Mouse (Mus musculus): ENCODE measurements around the gene Usp40. TPM values are rescaled to one million over a fixed set of nuclear protein-coding genes. Genes with fewer than 3 reads are reported as not detected.
A peak's percentile ranks its signal among the peaks of the same experiment; 100 is the strongest.

Gene Usp40
- polyA plus RNA-seq, 1 experiment: 4.6 TPM

- WGBS: 64% methylated on average over 4 of the region's 4 CpGs
- no peak overlapping the region for H3K4me3 ChIP-seq (replicated peaks; ENCODE audit: control insufficient read depth, low read depth, low read length)
- TF ChIP-seq CTCF (IDR thresholded peaks at IDR 0.05; ENCODE audit: control insufficient read depth, insufficient read depth, low read length): no peak
- TF ChIP-seq POLR2A (IDR thresholded peaks at IDR 0.05; ENCODE audit: borderline replicate concordance, control insufficient read depth, low read depth, low read length): no peak
- H3K4me1 ChIP-seq (ENCODE audit: control insufficient read depth, insufficient read depth, low read length): peaks cover 6% of the 10 kb centered on the region
- peak overlapping the region; percentile 60 for H3K27ac ChIP-seq (ENCODE audit: control insufficient read depth, insufficient read depth, low read depth, low read length, poor library complexity)
These were observed 47.6 kb downstream of the Usp40 start for GRCm38 (mm10) chr1:87960752-87961151.

GRCm38 (mm10) chr1:87959998-87960431 lies 48.3 kb downstream of the Usp40 start:
- no peak overlapping the region for H3K4me3 ChIP-seq (replicated peaks; ENCODE audit: control insufficient read depth, low read depth, low read length)
- 2% methylated on average over 4 of the region's 4 CpGs for WGBS
- peaks cover 6% of the 10 kb centered on the region for H3K4me1 ChIP-seq (ENCODE audit: control insufficient read depth, insufficient read depth, low read length)
- TF ChIP-seq CTCF (IDR thresholded peaks at IDR 0.05; ENCODE audit: control insufficient read depth, insufficient read depth, low read length): peak; percentile 5; the same call in 1 of the 2 replicates
- peak; percentile 44; the same call in 1 of the 2 replicates for TF ChIP-seq POLR2A (IDR thresholded peaks at IDR 0.05; ENCODE audit: borderline replicate concordance, control insufficient read depth, low read depth, low read length)
- H3K27ac ChIP-seq (ENCODE audit: control insufficient read depth, insufficient read depth, low read depth, low read length, poor library complexity): peak overlapping the region; percentile 59

DNA sequence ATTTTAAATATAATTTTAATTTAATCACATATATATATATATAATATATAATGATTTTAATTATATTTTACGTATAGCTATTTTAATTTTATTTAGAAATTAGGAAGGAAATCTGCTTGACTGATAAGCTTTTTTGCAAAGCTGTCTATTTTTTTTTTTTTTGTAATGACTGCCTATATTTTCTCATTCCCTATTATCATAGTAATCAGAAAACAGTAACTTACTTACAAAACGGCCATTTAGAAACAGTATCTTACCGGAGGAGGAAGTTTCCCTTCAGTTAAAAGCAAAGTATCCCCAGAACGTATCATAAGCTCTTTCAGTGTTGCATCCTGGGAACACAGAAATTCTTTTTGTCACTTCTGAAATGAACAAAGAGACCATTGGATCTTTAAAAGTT lies 48.8 kb downstream of the Usp40 start:
- H3K4me1 ChIP-seq (ENCODE audit: control insufficient read depth, insufficient read depth, low read length): peaks cover 6% of the 10 kb centered on the region
- TF ChIP-seq POLR2A (IDR thresholded peaks at IDR 0.05; ENCODE audit: borderline replicate concordance, control insufficient read depth, low read depth, low read length) (no peak), CTCF (IDR thresholded peaks at IDR 0.05; ENCODE audit: control insufficient read depth, insufficient read depth, low read length) (no peak)
- WGBS: 16% methylated on average over 4 of the region's 4 CpGs

DNA sequence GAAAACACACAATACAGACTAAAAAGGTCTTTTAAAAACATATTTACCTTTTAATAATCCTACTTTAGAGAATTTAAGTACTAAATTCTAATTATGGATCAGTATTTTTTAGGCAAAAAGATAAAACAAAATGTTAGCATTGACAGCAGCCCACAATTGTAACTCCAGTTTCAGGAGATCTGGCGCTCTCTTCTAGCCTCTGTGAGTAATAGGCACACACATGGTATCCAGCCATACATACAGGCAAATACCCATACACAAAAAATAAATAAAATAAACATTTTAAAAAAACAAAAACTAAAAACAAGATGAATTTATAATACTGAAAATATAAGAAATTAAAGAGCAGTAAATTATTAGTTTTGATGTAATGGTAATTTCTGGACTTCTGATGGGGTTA lies 49.4 kb downstream of the Usp40 start:
- Histone ChIP-seq H3K4me1 (ENCODE audit: control insufficient read depth, insufficient read depth, low read length) (peaks cover 6% of the 10 kb centered on the region), H3K27ac (ENCODE audit: control insufficient read depth, insufficient read depth, low read depth, low read length, poor library complexity) (no peak overlapping the region)

More for the DNA sequence above, 48.8 kb downstream of the Usp40 start:
- no peak overlapping the region for H3K4me3 ChIP-seq (replicated peaks; ENCODE audit: control insufficient read depth, low read depth, low read length)
- H3K27ac ChIP-seq (ENCODE audit: control insufficient read depth, insufficient read depth, low read depth, low read length, poor library complexity): no peak overlapping the region

GRCm38 (mm10) chr1:87953073-87953472 lies 55.3 kb downstream of the Usp40 start:
- Histone ChIP-seq H3K27ac (ENCODE audit: control insufficient read depth, insufficient read depth, low read depth, low read length, poor library complexity) (no peak overlapping the region), H3K4me1 (ENCODE audit: control insufficient read depth, insufficient read depth, low read length) (no peaks in the 10 kb centered on the region), H3K4me3 (replicated peaks; ENCODE audit: control insufficient read depth, low read depth, low read length) (no peak overlapping the region)
- WGBS: 69% methylated on average over 3 of the region's 3 CpGs
- TF ChIP-seq CTCF (IDR thresholded peaks at IDR 0.05; ENCODE audit: control insufficient read depth, insufficient read depth, low read length): no peak
- no peak for TF ChIP-seq POLR2A (IDR thresholded peaks at IDR 0.05; ENCODE audit: borderline replicate concordance, control insufficient read depth, low read depth, low read length)

More for the DNA sequence above, 49.4 kb downstream of the Usp40 start:
- TF ChIP-seq POLR2A (IDR thresholded peaks at IDR 0.05; ENCODE audit: borderline replicate concordance, control insufficient read depth, low read depth, low read length) (no peak), CTCF (IDR thresholded peaks at IDR 0.05; ENCODE audit: control insufficient read depth, insufficient read depth, low read length) (no peak)
- 95% methylated on average over 1 of the region's 1 CpGs for WGBS
- no peak overlapping the region for H3K4me3 ChIP-seq (replicated peaks; ENCODE audit: control insufficient read depth, low read depth, low read length)

- Histone ChIP-seq H3K4me3 (replicated peaks; ENCODE audit: control insufficient read depth, low read depth, low read length) (no peak overlapping the region), H3K27ac (ENCODE audit: control insufficient read depth, insufficient read depth, low read depth, low read length, poor library complexity) (no peak overlapping the region), H3K4me1 (ENCODE audit: control insufficient read depth, insufficient read depth, low read length) (peaks cover 1% of the 10 kb centered on the region; the same call in 1 of the 2 replicates)
- 91% methylated on average over 3 of the region's 3 CpGs for WGBS
- TF ChIP-seq POLR2A (IDR thresholded peaks at IDR 0.05; ENCODE audit: borderline replicate concordance, control insufficient read depth, low read depth, low read length): no peak
These were observed 56.7 kb downstream of the Usp40 start for GRCm38 (mm10) chr1:87951641-87952040.

DNA sequence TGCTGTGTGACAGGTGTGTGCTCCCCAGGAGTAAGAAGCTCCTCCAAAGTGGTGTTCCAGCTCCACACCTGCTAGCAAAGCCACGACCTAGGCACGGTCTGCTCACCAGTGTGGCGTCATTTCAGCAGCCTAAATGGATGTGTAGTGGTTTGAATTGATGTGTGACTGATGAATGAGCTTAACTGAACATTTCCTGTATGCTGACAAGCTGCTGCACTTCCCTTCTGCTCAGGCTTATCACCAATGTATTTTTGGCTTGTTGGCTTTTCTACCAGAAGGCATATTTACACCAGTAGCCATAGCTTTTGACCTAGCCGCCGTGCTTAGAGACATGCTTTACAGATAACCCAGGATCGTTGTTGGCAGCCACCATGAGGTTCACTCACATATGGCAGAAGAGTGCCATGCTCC lies 60.7 kb downstream of the Usp40 start:
- Histone ChIP-seq H3K4me1 (ENCODE audit: control insufficient read depth, insufficient read depth, low read length) (peaks cover 1% of the 10 kb centered on the region; the same call in 1 of the 2 replicates), H3K4me3 (replicated peaks; ENCODE audit: control insufficient read depth, low read depth, low read length) (no peak overlapping the region), H3K27ac (ENCODE audit: control insufficient read depth, insufficient read depth, low read depth, low read length, poor library complexity) (no peak overlapping the region)
- 17% methylated on average over 6 of the region's 6 CpGs for WGBS
- TF ChIP-seq POLR2A (IDR thresholded peaks at IDR 0.05; ENCODE audit: borderline replicate concordance, control insufficient read depth, low read depth, low read length): no peak
- no peak for TF ChIP-seq CTCF (IDR thresholded peaks at IDR 0.05; ENCODE audit: control insufficient read depth, insufficient read depth, low read length)

DNA sequence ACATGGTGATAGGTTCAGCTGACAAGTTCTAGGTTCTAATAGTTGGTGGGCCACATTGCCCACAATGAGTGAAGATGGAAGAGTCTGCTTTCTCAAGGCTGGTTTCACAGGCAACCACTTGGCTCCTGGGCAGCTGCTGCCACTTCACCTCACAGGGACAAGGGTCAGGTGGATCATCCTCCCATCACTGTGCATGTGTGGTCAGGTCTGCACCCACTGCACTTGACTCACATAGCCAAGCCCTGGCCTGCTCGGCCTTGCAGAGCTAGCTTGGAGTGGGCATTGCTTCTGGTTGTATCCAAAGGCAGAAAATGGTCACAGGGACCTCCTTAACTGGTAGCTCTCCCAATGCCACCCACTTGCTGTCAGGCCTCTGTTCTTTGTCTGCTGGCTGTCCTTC lies 66.6 kb downstream of the Usp40 start:
- TF ChIP-seq POLR2A (IDR thresholded peaks at IDR 0.05; ENCODE audit: borderline replicate concordance, control insufficient read depth, low read depth, low read length) (no peak), CTCF (IDR thresholded peaks at IDR 0.05; ENCODE audit: control insufficient read depth, insufficient read depth, low read length) (no peak)
- 68% methylated on average over 1 of the region's 1 CpGs for WGBS
- Histone ChIP-seq H3K4me1 (ENCODE audit: control insufficient read depth, insufficient read depth, low read length) (no peaks in the 10 kb centered on the region; the same call in 1 of the 2 replicates), H3K4me3 (replicated peaks; ENCODE audit: control insufficient read depth, low read depth, low read length) (no peak overlapping the region), H3K27ac (ENCODE audit: control insufficient read depth, insufficient read depth, low read depth, low read length, poor library complexity) (no peak overlapping the region)

DNA sequence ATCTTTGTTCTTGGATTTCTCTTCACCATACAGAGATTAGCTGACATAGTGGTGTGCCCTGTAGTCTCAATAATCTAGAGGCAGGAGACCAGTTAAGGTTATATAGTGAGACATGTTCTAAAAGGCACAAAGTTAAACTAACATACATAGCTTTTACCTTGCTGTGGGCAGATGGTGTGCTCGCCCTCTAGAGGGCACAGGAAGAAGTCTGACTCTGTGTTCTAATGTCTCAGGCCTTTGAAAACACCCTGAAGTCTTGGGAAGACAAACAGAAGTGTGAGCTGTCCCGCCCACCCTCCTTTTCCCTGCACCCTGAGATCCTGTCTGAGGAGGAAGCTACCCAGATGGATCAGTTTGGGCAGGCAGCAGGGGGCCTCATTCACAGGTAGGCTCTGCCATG lies 71.8 kb downstream of the Usp40 start:
- no peak for TF ChIP-seq POLR2A (IDR thresholded peaks at IDR 0.05; ENCODE audit: borderline replicate concordance, control insufficient read depth, low read depth, low read length)
- TF ChIP-seq CTCF (IDR thresholded peaks at IDR 0.05; ENCODE audit: control insufficient read depth, insufficient read depth, low read length): peak; percentile 60
- Histone ChIP-seq H3K4me3 (replicated peaks; ENCODE audit: control insufficient read depth, low read depth, low read length) (no peak overlapping the region), H3K27ac (ENCODE audit: control insufficient read depth, insufficient read depth, low read depth, low read length, poor library complexity) (no peak overlapping the region), H3K4me1 (ENCODE audit: control insufficient read depth, insufficient read depth, low read length) (no peaks in the 10 kb centered on the region; the same call in 1 of the 2 replicates)
- 43% methylated on average over 2 of the region's 2 CpGs for WGBS

Data from bone marrow, adult 2 months (tissue).